Mouse (Mus musculus) olfactory bulb, adult 2 months (tissue): ENCODE measurements at regions not wholly inside any gene's neighbourhood (a gene's known extent, or its start where the extent isn't known, plus 50 kb on each side); places are given as distances from the start of the nearest gene placed in this dataset.

Experiments
- CTCF ChIP-seq: fragments of 200-500 bp; IDR thresholded peaks from 2 replicates; pipeline ENCODE4 v1.5.1; 2012; ENCODE audit warnings: low read depth, mild to moderate bottlenecking, low read length, moderate library complexity; ENCODE audit not compliant: insufficient read depth
- POLR2A ChIP-seq: fragments of 200-500 bp; IDR thresholded peaks from 2 replicates; pipeline ENCODE4 v1.6.1; 2012; ENCODE audit warnings: mild to moderate bottlenecking, low read depth, low read length, moderate library complexity; ENCODE audit not compliant: insufficient read depth

DNA sequence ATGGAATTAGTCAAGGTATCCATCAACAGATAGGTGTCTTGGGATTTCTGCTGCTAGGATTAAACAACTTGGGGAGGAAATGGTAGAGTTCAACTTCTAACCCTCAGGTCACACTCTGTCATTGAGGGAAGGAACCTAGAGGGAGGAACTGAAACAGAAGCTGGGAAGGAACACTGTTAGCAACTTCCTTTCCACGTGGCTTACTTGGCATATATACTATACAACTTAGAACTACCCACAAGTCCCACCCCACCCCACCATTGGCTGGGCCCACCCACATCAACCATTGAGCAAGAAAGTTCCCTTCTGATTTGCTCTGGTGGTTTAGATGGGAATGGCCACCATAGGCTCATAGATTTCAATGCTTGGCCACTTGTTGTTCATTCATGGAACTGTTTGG lies 251.8 kb upstream of the Arid1b start:
- TF ChIP-seq CTCF (no peak), POLR2A (no peak)
